Mouse (Mus musculus) forebrain, postnatal 0 days (tissue): ENCODE measurements at regions not wholly inside any gene's neighbourhood (a gene's known extent, or its start where the extent isn't known, plus 50 kb on each side); places are given as distances from the start of the nearest gene placed in this dataset.
A peak's percentile ranks its signal among the peaks of the same experiment; 100 is the strongest.

Experiments used
- ATAC-seq: fragments of 200-750 bp; cut with Nextera tagmentation; 2 replicates; pipeline ENCODE4 v1.8.0; 2017; ENCODE audit warnings: mild to moderate bottlenecking, moderate library complexity
- DNase-seq: peaks from one replicate; pipeline ENCODE4 v3.0.0-alpha.2; 2015
- H3K27ac ChIP-seq: fragments of 300-500 bp; sonication (generic); 2 replicates; pipeline ENCODE4 v1.5.1; 2014; ENCODE audit warnings: low read depth, mild to moderate bottlenecking, antibody characterized with exemption, low read length, moderate library complexity, mixed read lengths
- H3K27me3 ChIP-seq: fragments of 300-500 bp; sonication (generic); 2 replicates; pipeline ENCODE4 v1.6.1; 2014; ENCODE audit warnings: mild to moderate bottlenecking, low read length, mixed read lengths; ENCODE audit not compliant: insufficient read depth
- H3K36me3 ChIP-seq: fragments of 300-500 bp; sonication (generic); 2 replicates; pipeline ENCODE4 v1.6.1; 2014; ENCODE audit warnings: mild to moderate bottlenecking, moderate library complexity; ENCODE audit not compliant: insufficient read depth
- H3K4me1 ChIP-seq: fragments of 300-500 bp; sonication (generic); 2 replicates; pipeline ENCODE4 v1.6.1; 2014; ENCODE audit warnings: antibody characterized with exemption; ENCODE audit not compliant: insufficient read depth
- H3K4me2 ChIP-seq: fragments of 300-500 bp; sonication (generic); 2 replicates; pipeline ENCODE4 v1.6.1; 2014; ENCODE audit warnings: low read depth, mild to moderate bottlenecking, moderate library complexity
- H3K4me3 ChIP-seq: fragments of 300-500 bp; sonication (generic); 2 replicates; pipeline ENCODE4 v1.5.1; 2014; ENCODE audit warnings: low read depth, low read length, mixed read lengths
- H3K9ac ChIP-seq: fragments of 300-500 bp; sonication (generic); 2 replicates; pipeline ENCODE4 v1.6.1; 2014; ENCODE audit warnings: mild to moderate bottlenecking
- H3K9me3 ChIP-seq: fragments of 300-500 bp; sonication (generic); 2 replicates; pipeline ENCODE4 v1.6.1; 2016; ENCODE audit warnings: low read length
- CTCF ChIP-seq: sonication (generic); IDR thresholded peaks from 2 replicates; pipeline ENCODE4 v1.5.1; 2016; ENCODE audit warnings: antibody characterized with exemption, control low read depth, low read depth
- WGBS: fragments of 180-500 bp; shearing (Covaris S2); extraction: QIAGEN DNeasy Blood & Tissue Kit; methylation state at CpG from one replicate; pipeline ENCODE4 v1.1.7; 2014; 5-methylcytosine and 5-hydroxymethylcytosine counted together

GRCm38 (mm10) chr4:12563016-12563415 is 391.2 kb upstream of the Fam92a start:
- no peak for TF ChIP-seq CTCF
- Histone ChIP-seq H3K36me3 (no peaks in the 10 kb centered on the region), H3K4me2 (no peak overlapping the region), H3K9me3 (no peaks in the 10 kb centered on the region), H3K9ac (no peak overlapping the region), H3K27me3 (no peaks in the 10 kb centered on the region), H3K4me1 (no peaks in the 10 kb centered on the region), H3K27ac (no peak overlapping the region), H3K4me3 (no peak overlapping the region)
- no peak for ATAC-seq
- WGBS = 28% methylated on average over 1 of the region's 1 CpGs
- no peak for DNase-seq

DNA sequence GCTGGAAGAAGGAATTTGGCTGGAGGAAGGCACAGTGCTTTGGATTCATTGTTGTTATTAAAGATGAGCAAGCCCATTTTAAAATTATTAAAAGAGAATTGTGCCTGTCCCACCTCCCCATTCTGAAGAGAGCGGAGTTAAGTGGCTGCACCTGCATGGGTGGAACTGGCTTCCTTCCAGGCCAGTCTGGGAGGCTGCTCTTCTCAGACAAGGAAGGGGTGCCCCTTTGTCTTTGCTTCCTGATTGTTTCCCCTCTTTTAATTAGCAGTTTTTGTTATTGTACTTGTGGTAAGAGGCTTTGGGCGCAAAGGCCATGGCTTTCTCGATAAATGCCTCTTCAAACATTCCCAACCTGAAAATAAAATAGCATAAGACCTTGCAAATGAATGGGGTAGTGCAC is 388.7 kb upstream of the Fam92a start:
- Histone ChIP-seq H3K36me3 (no peaks in the 10 kb centered on the region), H3K9ac (no peak overlapping the region), H3K27ac (no peak overlapping the region), H3K27me3 (no peaks in the 10 kb centered on the region), H3K4me3 (no peak overlapping the region), H3K4me1 (no peaks in the 10 kb centered on the region), H3K4me2 (no peak overlapping the region), H3K9me3 (no peaks in the 10 kb centered on the region)
- DNase-seq = no peak
- no peak for TF ChIP-seq CTCF
- ATAC-seq = no peak
- WGBS = 25% methylated on average over 3 of the region's 3 CpGs

DNA sequence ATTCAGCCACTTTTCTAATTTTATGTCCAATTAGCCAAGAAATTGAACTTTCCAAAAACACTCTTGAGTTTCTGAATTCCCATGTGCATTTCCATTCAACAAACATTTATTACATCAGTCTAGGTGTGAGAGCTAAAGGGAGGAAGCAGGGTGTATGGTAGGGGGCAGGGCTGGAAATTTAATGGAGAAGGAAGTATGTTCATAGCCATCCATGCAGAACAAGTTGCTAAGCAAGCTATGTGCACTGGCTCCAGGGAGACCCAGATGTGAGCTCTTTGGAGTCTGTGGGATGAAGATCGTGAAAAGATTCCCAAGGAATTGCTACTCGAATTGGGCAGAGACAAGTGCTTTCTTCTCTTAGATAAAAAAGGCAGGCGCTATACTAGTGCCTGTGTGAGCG is 388.2 kb upstream of the Fam92a start:
- H3K27ac ChIP-seq = no peak overlapping the region
- H3K36me3 ChIP-seq = no peaks in the 10 kb centered on the region
- H3K9me3 ChIP-seq = no peaks in the 10 kb centered on the region
- H3K27me3 ChIP-seq = no peaks in the 10 kb centered on the region
- peak; percentile 11 for DNase-seq
- no peak overlapping the region for H3K4me3 ChIP-seq
- TF ChIP-seq CTCF = no peak
- H3K4me1 ChIP-seq = no peaks in the 10 kb centered on the region
- no peak overlapping the region for H3K9ac ChIP-seq
- WGBS = 50% methylated on average over 4 of the region's 4 CpGs
- ATAC-seq = 0 out of 2 replicates have a peak, but pooled peaks have one; percentile 38
- H3K4me2 ChIP-seq = no peak overlapping the region

DNA sequence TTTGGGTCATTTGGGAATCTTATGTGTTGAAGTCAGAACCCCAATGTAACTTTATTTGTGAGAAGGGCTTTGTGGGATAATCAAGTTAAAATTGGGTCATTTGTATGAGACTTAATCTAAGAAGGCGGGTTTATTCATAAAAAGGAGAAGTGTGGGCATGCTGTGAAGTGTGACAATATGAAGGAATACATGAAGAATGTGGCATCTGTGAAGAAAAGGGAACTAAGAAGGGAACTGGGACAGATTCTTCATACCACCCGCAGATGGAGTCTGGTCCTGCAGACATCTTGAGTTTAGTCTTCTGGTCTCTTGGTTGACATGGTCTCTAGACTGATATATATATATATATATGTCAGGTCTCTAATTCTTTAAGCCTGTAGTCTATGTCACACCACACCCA is 385.3 kb upstream of the Fam92a start:
- no peak overlapping the region for H3K4me2 ChIP-seq
- no peak overlapping the region for H3K4me3 ChIP-seq
- no peaks in the 10 kb centered on the region for H3K9me3 ChIP-seq
- H3K27ac ChIP-seq = no peak overlapping the region
- ATAC-seq (no peak), DNase-seq (no peak)
- H3K9ac ChIP-seq = no peak overlapping the region
- 78% methylated on average over 2 of the region's 2 CpGs for WGBS
- no peak for TF ChIP-seq CTCF
- H3K4me1 ChIP-seq = no peaks in the 10 kb centered on the region
- no peaks in the 10 kb centered on the region for H3K27me3 ChIP-seq
- no peaks in the 10 kb centered on the region for H3K36me3 ChIP-seq

GRCm38 (mm10) chr4:12549265-12549664 is 377.4 kb upstream of the Fam92a start:
- 83% methylated on average over 4 of the region's 4 CpGs for WGBS
- no peak for TF ChIP-seq CTCF
- H3K4me2 ChIP-seq = no peak overlapping the region

GRCm38 (mm10) chr4:12543906-12544305 is 372.1 kb upstream of the Fam92a start:
- 39% methylated on average over 2 of the region's 2 CpGs for WGBS

More at GRCm38 (mm10) chr4:12549265-12549664, 377.4 kb upstream of the Fam92a start:
- no peak overlapping the region for H3K9ac ChIP-seq
- no peaks in the 10 kb centered on the region for H3K36me3 ChIP-seq
- no peak for DNase-seq
- ATAC-seq = no peak
- no peaks in the 10 kb centered on the region for H3K9me3 ChIP-seq
- H3K4me1 ChIP-seq = no peaks in the 10 kb centered on the region
- H3K27me3 ChIP-seq = no peaks in the 10 kb centered on the region
- H3K27ac ChIP-seq = no peak overlapping the region
- H3K4me3 ChIP-seq = no peak overlapping the region

DNA sequence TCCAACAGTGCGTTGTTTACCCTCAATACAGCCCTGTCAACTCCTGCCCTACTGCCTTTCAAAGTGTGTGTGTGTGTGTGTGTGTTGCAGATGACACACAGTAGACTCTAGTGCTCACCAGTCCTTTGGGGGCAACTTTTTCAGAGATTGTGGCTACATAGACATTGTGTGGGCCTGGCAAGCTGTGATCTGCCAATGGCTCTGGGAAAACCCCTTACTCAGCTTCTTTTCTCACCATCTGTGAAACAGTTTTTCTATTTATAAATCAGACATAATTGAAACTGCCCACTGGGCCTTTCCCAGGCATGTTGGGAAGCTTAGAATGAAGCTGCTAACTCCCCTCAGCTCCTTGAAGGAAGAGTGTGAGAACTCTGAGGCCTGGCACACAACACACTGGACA is 369.7 kb upstream of the Fam92a start:
- WGBS = 82% methylated on average over 1 of the region's 1 CpGs
- DNase-seq (peak; percentile 24), ATAC-seq (no peak)
- Histone ChIP-seq H3K36me3 (no peaks in the 10 kb centered on the region), H3K27me3 (no peaks in the 10 kb centered on the region), H3K9ac (no peak overlapping the region), H3K4me2 (no peak overlapping the region), H3K27ac (no peak overlapping the region), H3K9me3 (no peaks in the 10 kb centered on the region), H3K4me3 (no peak overlapping the region), H3K4me1 (peaks cover 4% of the 10 kb centered on the region; the same call in 1 of the 2 replicates)
- TF ChIP-seq CTCF = no peak

More at GRCm38 (mm10) chr4:12543906-12544305, 372.1 kb upstream of the Fam92a start:
- H3K27ac ChIP-seq = no peak overlapping the region
- no peak for TF ChIP-seq CTCF
- DNase-seq = no peak
- no peaks in the 10 kb centered on the region for H3K36me3 ChIP-seq
- no peaks in the 10 kb centered on the region for H3K27me3 ChIP-seq
- ATAC-seq = no peak
- H3K4me1 ChIP-seq = 0 out of 2 replicates have a peak, but pooled peaks cover 4% of the 10 kb centered on the region
- H3K4me3 ChIP-seq = no peak overlapping the region
- H3K9me3 ChIP-seq = no peaks in the 10 kb centered on the region
- H3K9ac ChIP-seq = no peak overlapping the region
- no peak overlapping the region for H3K4me2 ChIP-seq
